Mouse (Mus musculus): ENCODE data around the gene Tnrc6b. TPM values are rescaled to one million over a fixed set of nuclear protein-coding genes. Genes with fewer than 3 reads are reported as not detected.

Gene Tnrc6b
- total and polyA plus RNA-seq, 3 experiments: 7.8 to 13.9 (median 8.0) TPM

DNA sequence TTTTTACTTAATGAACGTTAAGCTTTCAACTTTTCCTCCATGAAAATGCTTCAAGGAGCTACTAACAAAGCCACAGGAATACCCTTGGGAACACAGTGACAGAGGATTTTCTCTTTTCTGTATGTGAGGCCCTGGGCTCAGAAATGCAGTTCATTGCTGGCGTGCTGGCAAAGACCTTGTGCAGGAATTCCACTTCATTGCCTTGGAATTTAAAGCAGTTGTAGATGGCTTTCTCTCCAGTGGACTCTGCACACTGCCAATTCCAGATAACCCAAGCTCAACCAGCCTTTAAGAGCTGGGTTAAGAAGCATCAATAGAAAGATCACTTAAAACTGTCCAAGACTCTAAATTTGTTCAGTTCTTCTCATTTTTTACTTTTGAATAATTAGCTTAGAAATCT lies 204.7 kb downstream of the Tnrc6b start:
- Histone ChIP-seq H3K27me3 (ENCODE audit: control insufficient read depth in 1 of 2, insufficient read depth in 2 of 2, low read length in 2 of 2) (no peaks in the 10 kb centered on the region), H3K27ac (ENCODE audit: control insufficient read depth, low read depth, low read length) (no peak overlapping the region), H3K9ac (ENCODE audit: control insufficient read depth, low read depth, low read length, poor library complexity, severe bottlenecking) (no peak overlapping the region), H3K4me3 (ENCODE audit: control insufficient read depth in 1 of 2, insufficient read depth in 1 of 2, low read depth in 2 of 2, low read length in 2 of 2) (no peak overlapping the region), H3K4me1 (ENCODE audit: control insufficient read depth in 1 of 2, insufficient read depth in 2 of 2, low read length in 2 of 2) (peaks cover 10 to 15% of the 10 kb centered on the region in 2 experiments), H3K79me2 (ENCODE audit: control insufficient read depth, insufficient read depth, low read length, poor library complexity) (no peaks in the 10 kb centered on the region), H3K9me3 (replicated peaks; ENCODE audit: insufficient read depth, low read length) (no peaks in the 10 kb centered on the region), H3K36me3 (ENCODE audit: control insufficient read depth in 1 of 2, insufficient read depth in 2 of 2, low read length in 2 of 2) (peaks cover 9 to 30% of the 10 kb centered on the region in 2 experiments)
- no peak for DNase-seq (ENCODE audit: low read depth, low spot score)
- no peak for TF ChIP-seq MYB (IDR thresholded peaks at IDR 0.05; ENCODE audit: low read depth, low read length)
- TF ChIP-seq TCF12 (IDR thresholded peaks at IDR 0.05; ENCODE audit: low read depth, low read length): no peak
- TF ChIP-seq MEF2A (IDR thresholded peaks at IDR 0.05; ENCODE audit: extremely low read depth, insufficient replicate concordance, low read depth, low read length, poor library complexity, severe bottlenecking): no peak
- no peak for TF ChIP-seq ZMIZ1 (IDR thresholded peaks at IDR 0.05; ENCODE audit: low read depth, low read length)
- no peak for TF ChIP-seq ELF1 (IDR thresholded peaks at IDR 0.05; ENCODE audit: low read depth, low read length)
- no peak for TF ChIP-seq BHLHE40 (IDR thresholded peaks at IDR 0.05; ENCODE audit: borderline replicate concordance, low read depth, low read length)
- no peak for TF ChIP-seq RAD21 (IDR thresholded peaks at IDR 0.05; ENCODE audit: low read depth, low read length)
- no peak for TF ChIP-seq JUND (IDR thresholded peaks at IDR 0.05; ENCODE audit: low read depth, low read length)
- TF ChIP-seq CTCF (IDR thresholded peaks at IDR 0.05 in 2 of 3, conservative IDR thresholded peaks at IDR 0.05 in 1 of 3; ENCODE audit: control insufficient read depth in 1 of 3, insufficient read depth in 1 of 3, low read depth in 2 of 3, low read length in 3 of 3, poor library complexity in 1 of 3, severe bottlenecking in 1 of 3): no peak
- no peak for TF ChIP-seq ZKSCAN1 (IDR thresholded peaks at IDR 0.05; ENCODE audit: low read depth, low read length)
- no peak for TF ChIP-seq USF1 (IDR thresholded peaks at IDR 0.05; ENCODE audit: low read depth, low read length)
- no peak for TF ChIP-seq NELFE (IDR thresholded peaks at IDR 0.05; ENCODE audit: low read depth, low read length)

DNA sequence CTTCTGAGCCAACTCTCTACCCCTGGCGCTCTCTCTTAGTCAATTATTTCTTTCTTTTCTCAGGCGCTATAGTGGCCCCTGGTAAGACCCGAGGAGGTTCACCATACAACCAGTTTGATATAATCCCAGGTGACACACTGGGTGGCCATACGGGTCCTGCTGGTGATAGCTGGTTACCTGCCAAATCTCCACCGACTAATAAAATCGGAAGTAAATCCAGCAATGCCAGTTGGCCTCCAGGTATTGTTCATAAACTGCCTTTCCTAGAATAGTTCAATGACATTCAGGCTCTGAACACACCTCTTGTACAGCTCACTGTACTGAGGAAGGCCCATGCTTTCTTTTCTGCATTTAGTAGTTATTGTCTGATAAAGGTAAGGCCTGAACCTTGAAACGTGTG lies 205.5 kb downstream of the Tnrc6b start:
- peaks cover 5 to 8% of the 10 kb centered on the region in 2 experiments for H3K4me1 ChIP-seq (ENCODE audit: control insufficient read depth in 1 of 2, insufficient read depth in 2 of 2, low read length in 2 of 2)
- H3K27me3 ChIP-seq (ENCODE audit: control insufficient read depth in 1 of 2, insufficient read depth in 2 of 2, low read length in 2 of 2): no peaks in the 10 kb centered on the region
- H3K27ac ChIP-seq (ENCODE audit: control insufficient read depth, low read depth, low read length): no peak overlapping the region
- no peak overlapping the region for H3K9ac ChIP-seq (ENCODE audit: control insufficient read depth, low read depth, low read length, poor library complexity, severe bottlenecking)
- no peaks in the 10 kb centered on the region for H3K9me3 ChIP-seq (replicated peaks; ENCODE audit: insufficient read depth, low read length)
- no peaks in the 10 kb centered on the region for H3K79me2 ChIP-seq (ENCODE audit: control insufficient read depth, insufficient read depth, low read length, poor library complexity)
- DNase-seq (ENCODE audit: low read depth, low spot score): no peak
- TF ChIP-seq TAL1 (IDR thresholded peaks at IDR 0.05; ENCODE audit: low read length): no peak
- TF ChIP-seq POLR2A (IDR thresholded peaks at IDR 0.05; ENCODE audit: control insufficient read depth in 1 of 2, insufficient read depth in 1 of 2, low read depth in 1 of 2, low read length in 2 of 2, poor library complexity in 1 of 2): no peak
- no peak for TF ChIP-seq GATA1 (IDR thresholded peaks at IDR 0.05; ENCODE audit: low read depth, low read length)
- no peak for TF ChIP-seq ZC3H11A (IDR thresholded peaks at IDR 0.05; ENCODE audit: low read depth, low read length)
- TF ChIP-seq BHLHE40 (IDR thresholded peaks at IDR 0.05; ENCODE audit: borderline replicate concordance, low read depth, low read length): no peak
- TF ChIP-seq RAD21 (IDR thresholded peaks at IDR 0.05; ENCODE audit: low read depth, low read length): no peak
- TF ChIP-seq POLR2AphosphoS2 (IDR thresholded peaks at IDR 0.05; ENCODE audit: low read length): no peak
- no peak for TF ChIP-seq SMC3 (IDR thresholded peaks at IDR 0.05; ENCODE audit: low read depth, low read length)
- no peak for TF ChIP-seq CTCF (IDR thresholded peaks at IDR 0.05 in 2 of 3, conservative IDR thresholded peaks at IDR 0.05 in 1 of 3; ENCODE audit: control insufficient read depth in 1 of 3, insufficient read depth in 1 of 3, low read depth in 2 of 3, low read length in 3 of 3, poor library complexity in 1 of 3, severe bottlenecking in 1 of 3)
- peaks cover 9 to 24% of the 10 kb centered on the region in 2 experiments for H3K36me3 ChIP-seq (ENCODE audit: control insufficient read depth in 1 of 2, insufficient read depth in 2 of 2, low read length in 2 of 2)
- H3K4me3 ChIP-seq (ENCODE audit: control insufficient read depth in 1 of 2, insufficient read depth in 1 of 2, low read depth in 2 of 2, low read length in 2 of 2): no peak overlapping the region

Data from MEL (cell line).